Mouse (Mus musculus) v-Abl transformed pro-B cells (cell line): ENCODE data around the gene Tmem186.

ENCODE experiments used
- in situ Hi-C, 2 experiments: fragments of 400-800 bp; cut with MboI; formaldehyde crosslinking; loops; one replicate each; pipeline ENCODE4 v1.15.1; 2025; ENCODE audit not compliant: unreplicated experiment in 2 of 2

Tmem186 gene

DNA sequence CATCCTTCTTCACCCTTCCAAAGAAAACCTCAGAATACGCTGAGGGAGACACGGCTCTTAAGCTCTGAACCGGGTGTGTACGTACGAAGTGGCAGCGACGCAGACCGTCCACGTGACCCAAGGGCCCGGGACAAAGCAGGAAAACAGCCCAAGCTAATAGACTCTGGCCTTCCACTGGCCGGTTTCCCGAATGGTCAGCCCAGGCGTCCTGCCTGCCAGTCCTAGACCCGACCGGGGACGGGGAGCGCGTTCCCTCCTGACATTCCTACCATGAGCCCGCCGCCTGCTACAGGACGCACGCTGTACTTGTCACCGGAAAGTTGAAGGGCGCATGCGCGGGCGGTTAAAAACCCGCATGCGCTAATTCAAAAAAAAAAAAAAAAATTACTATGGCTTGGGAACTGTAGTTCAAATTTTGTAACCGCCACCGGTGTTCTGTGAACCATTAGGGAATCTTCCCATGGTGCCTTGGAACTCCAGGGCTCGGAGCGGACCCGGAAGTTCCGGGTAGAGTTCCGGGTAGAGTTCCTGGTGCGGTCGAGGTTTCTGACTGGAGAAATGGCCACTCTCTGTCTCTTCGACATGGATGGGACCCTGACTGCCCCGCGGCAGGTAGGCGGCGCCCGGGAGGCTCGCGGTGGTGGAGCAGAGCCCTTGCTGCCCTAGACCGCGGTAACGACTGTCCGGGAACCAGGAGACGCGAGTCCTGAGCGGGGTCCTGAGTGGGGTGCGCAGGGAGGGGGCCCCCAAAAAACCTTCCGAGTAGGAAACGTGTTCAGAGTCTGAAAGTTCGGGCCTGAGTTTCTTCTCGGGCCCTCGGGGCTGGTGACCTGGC lies at the start of gene Tmem186, which contains the start of gene Pmm2:
Gene Tmem186, minus strand, starts transcription at position 496 of the 835 bp plus-strand sequence.
Gene Pmm2, plus strand, starts transcription at position 458 of the 835 bp plus-strand sequence.
- in situ Hi-C loops = loop anchor here in 1 of 2 experiments (5.0 kb wide), 1 partner anchor 35 kb away; the partner anchor contains the start of gene Carhsp1

- in situ Hi-C loops = loop anchor here (5.0 kb wide), 2 partner anchors 80 to 180 kb away; no protein-coding TSS in a partner anchor
Measured at GRCm38 (mm10) chr16:8686871-8687535, 49.5 kb upstream of the Tmem186 start.

DNA sequence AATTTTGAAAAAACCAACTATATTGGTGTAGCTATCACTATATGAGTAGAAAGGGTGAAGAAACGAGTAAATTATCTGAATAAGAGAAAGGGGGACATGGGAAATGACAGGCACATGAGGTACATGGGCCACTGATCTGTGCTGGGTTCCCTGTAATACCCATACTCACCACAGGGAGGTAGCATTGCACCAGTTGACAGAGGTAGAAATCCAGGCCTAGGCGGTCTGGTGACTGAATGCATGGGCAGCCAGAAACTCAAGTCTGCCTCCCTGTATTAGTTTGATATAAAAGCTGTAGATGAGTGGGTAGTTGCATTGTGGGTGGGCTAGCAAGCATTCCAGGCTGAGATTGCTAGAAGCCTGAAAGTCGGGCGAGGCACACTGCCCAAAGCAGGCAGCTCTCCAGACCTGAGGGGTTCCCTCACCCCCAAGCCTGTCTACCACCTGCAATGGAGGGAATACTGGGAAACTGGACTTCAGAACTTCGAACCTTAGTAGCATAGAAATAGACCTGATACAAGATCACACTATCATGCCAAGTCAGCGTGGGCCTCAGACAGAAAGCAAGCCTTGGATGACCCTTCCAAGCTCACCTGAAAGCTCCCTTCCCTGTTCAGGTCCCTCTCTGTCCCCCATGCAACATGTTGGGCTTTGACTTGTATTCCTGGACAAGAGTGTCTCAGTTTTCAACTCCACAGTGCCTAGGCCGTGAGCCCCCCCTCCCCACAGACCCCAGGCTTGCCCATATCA lies 48.8 kb upstream of the Tmem186 start:
- in situ Hi-C loops = loop anchor here (5.0 kb wide), 2 partner anchors 81 to 181 kb away; no protein-coding TSS in a partner anchor

- in situ Hi-C loops = loop anchor here (5.0 kb wide), 2 partner anchors 82 to 182 kb away; no protein-coding TSS in a partner anchor
Measured at GRCm38 (mm10) chr16:8685087-8685486, 47.6 kb upstream of the Tmem186 start.

DNA sequence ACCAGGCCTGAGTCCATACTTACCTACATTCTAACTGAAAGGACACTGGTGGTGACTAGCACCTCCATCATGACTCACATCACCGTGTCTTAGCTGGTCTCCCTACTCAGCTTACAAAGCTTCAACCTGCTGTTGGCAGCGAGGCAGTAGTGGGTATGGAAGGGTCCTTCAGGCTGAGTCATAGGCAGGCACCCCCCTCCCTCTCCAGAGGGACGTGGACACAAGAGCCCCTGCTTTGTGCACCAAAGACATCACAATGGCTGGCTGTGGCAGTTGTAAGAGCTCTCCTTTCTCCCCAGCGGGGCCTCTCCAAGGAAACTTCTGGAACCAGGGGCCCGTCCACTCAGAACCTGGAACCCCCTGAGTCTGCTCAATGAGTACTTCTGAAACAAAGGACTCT lies 43.0 kb upstream of the Tmem186 start, which contains the start of gene Gm5767:
Gene Gm5767, plus strand, starts transcription at position 301 of the 400 bp plus-strand sequence.
- in situ Hi-C loops = loop anchor here in 1 of 2 experiments (5.0 kb wide), 1 partner anchor 187 kb away; no protein-coding TSS in a partner anchor

- in situ Hi-C loops = loop anchor here (5.0 kb wide), 3 partner anchors 187 to 267 kb away; no protein-coding TSS in a partner anchor
Measured at GRCm38 (mm10) chr16:8679780-8680179, 42.3 kb upstream of the Tmem186 start.

- in situ Hi-C loops = loop anchor here (5.0 kb wide), 2 partner anchors 186 to 266 kb away; no protein-coding TSS in a partner anchor
Measured at GRCm38 (mm10) chr16:8678676-8679075, 41.2 kb upstream of the Tmem186 start.

DNA sequence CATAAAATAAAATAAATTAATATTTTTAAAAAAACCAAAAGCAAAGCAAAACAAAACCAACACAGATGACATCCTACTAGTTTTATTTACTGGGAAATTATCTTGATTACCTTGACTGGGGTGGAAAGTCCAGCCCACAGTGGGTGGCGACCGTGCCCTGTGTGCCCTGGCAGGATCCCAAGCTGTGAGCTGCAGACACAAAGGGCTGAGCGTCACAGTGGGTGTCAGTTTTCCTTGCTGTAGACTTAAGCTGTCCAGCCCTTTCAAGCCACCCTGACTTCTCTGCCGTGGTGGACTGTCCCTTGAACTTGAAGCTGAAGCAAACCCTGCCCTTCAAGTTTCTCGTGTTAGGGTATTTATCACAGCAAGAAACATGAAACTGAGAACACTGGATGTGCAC lies 40.5 kb upstream of the Tmem186 start:
- in situ Hi-C loops = loop anchor here (5.0 kb wide), 2 partner anchors 186 to 266 kb away; no protein-coding TSS in a partner anchor

- in situ Hi-C loops = loop anchor here (5.0 kb wide), 2 partner anchors 184 to 264 kb away; no protein-coding TSS in a partner anchor
Measured at GRCm38 (mm10) chr16:8676800-8677199, 39.3 kb upstream of the Tmem186 start.

GRCm38 (mm10) chr16:8676228-8676627 lies 38.7 kb upstream of the Tmem186 start:
- in situ Hi-C loops = loop anchor here (5.0 kb wide), 2 partner anchors 184 to 264 kb away; no protein-coding TSS in a partner anchor

DNA sequence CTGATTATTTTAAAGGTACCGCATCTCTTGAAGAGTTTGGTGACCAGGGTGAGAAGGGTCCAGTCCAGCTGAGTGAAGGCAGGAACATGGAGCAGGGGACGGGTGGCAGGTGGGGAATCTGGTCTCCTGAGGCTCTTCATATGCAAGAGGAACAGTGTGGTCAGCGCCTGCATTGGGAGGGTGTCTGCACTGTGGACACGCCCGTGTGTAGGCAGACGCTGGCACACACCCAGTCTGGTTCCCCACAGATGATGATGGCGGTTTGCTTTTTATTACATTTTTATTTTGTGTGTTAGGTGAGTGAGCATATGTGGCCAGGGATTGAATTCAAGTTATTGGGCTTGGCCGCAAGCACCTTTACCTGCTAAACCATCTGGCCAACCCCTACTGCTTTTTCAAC lies 38.0 kb upstream of the Tmem186 start:
- in situ Hi-C loops = loop anchor here (5.0 kb wide), 2 partner anchors 183 to 263 kb away; no protein-coding TSS in a partner anchor

- in situ Hi-C loops = loop anchor here in 1 of 2 experiments (5.0 kb wide), 1 partner anchor 37 kb away; the partner anchor contains the start of genes Pmm2 and Tmem186
Measured at GRCm38 (mm10) chr16:8674165-8674564, 36.7 kb upstream of the Tmem186 start.

DNA sequence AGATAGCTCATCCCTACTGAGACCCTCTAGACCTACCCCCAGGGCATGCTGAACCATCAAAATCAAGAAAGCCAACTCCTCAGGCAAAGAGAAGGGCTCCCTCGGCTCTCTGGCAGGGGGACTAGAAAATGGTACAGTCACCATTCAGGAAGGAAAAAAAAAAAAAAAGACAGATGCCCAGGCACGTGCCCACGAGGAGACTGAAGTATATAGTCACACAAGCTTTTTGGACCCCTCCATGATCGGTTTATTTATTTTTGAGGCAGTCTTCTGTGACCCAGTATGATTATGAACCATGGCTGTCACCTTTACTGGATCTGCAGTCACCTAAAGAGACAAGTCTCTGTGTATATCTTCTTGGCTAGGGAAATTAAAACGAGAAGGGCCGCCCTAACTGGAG lies 35.8 kb upstream of the Tmem186 start:
- in situ Hi-C loops = loop anchor here in 1 of 2 experiments (5.0 kb wide), 1 partner anchor 36 kb away; the partner anchor contains the start of genes Pmm2 and Tmem186

GRCm38 (mm10) chr16:8672811-8673210 lies 35.3 kb upstream of the Tmem186 start:
- in situ Hi-C loops = loop anchor here in 1 of 2 experiments (5.0 kb wide), 1 partner anchor 36 kb away; the partner anchor contains the start of genes Pmm2 and Tmem186

DNA sequence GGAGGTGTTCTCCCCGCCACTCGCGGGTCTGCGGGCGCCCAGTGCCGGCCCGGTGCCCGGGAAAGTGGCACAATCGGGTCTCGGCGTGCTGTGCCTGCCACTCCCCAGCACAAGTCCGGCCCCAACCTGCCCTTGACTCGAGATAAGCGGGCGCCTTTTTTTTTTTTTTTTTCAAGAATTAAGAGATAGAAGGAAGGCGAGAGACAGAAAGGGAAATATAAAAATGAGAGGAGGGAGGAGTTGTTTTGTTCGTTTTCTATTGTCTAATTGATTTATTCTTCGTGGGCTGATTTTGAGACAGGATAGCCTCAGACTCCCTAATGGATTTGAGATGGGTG lies 34.8 kb upstream of the Tmem186 start:
- in situ Hi-C loops = loop anchor here in 1 of 2 experiments (5.0 kb wide), 1 partner anchor 35 kb away; the partner anchor contains the start of genes Pmm2 and Tmem186

GRCm38 (mm10) chr16:8671551-8672349 lies 34.2 kb upstream of the Tmem186 start, which contains the start of gene Carhsp1:
Gene Carhsp1, minus strand, starts transcription at chr16:8672155.
- in situ Hi-C loops = loop anchor here in 1 of 2 experiments (5.0 kb wide), 1 partner anchor 34 kb away; the partner anchor contains the start of genes Pmm2 and Tmem186

GRCm38 (mm10) chr16:8670041-8671035 lies 32.8 kb upstream of the Tmem186 start:
- in situ Hi-C loops = loop anchor here in 1 of 2 experiments (5.0 kb wide), 1 partner anchor 33 kb away; the partner anchor contains the start of genes Pmm2 and Tmem186
